In the genomic region with DNA sequence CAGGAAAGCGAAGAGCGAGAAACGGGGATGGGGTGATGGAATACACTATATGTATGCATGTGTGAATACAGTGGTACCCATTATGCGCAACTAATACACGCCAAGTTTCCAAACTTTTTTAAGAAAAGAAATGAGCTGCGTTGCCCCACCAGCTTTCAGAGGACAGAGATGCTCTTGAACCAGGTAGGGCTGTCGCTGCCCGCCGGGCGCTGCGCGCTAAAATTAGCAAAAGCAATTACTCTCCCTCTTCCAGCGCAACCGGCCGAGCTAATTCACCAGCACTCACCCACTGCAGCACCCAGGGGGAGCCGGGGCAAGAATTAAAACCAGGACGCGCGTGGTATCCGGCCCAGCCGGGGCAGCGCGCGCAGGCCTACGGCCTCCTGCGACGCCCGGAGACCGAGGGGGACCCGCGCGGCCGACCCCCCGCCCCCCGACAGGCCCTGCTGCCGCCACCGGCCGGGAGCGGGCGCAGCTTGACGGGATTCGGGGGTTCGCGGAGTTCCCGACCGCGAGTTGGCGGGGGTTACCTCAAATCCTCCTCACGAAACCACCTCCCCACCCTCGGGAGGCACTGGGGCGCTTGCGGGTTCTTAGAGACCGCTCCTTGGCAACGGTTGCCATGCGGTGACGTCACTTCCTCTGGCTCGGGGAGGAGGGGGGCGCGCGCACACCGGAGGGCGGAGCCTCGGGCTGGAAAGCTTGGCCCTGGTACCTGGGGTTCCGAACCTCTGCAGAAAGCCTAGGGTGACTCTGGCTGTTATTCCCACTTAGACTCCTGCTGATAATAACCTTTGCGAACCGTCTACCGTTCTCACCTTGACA, we compare ENCODE assay signal across 7 mouse cellular contexts. TPM values are rescaled to one million over a fixed set of nuclear protein-coding genes. Genes with fewer than 3 reads are reported as not detected.
DNase-seq lines count a peak whose midpoint lies in the region; ATAC-seq lines count a peak whose summit lies in the region.

A gene (minus strand): TSS at position 611 of the 825 bp plus-strand sequence.

- no peaks in the 10 kb centered on the region for H3K27me3 ChIP-seq in intestine, embryonic 16.5 days (replicated peaks; ENCODE audit: control insufficient read depth, insufficient read depth, low read length)
- no peaks in the 10 kb centered on the region for H3K27me3 ChIP-seq in midbrain, embryonic 11.5 days (ENCODE audit: control insufficient read depth, insufficient read depth, low read length)

- peak within 1 kb of the TSS; percentile 77 for H3K4me2 ChIP-seq in intestine, embryonic 16.5 days (ENCODE audit: low read depth, low read length)
- H3K4me2 ChIP-seq in midbrain, embryonic 11.5 days, result peak within 1 kb of the TSS; percentile 79

- intact Hi-C loops in gastrocnemius, postnatal 36 days (cut with DNase I), result loop anchor here (5.0 to 10.0 kb wide), 2 partner anchors 112 to 489 kb away; a partner anchor contains a TSS
- intact Hi-C loops in left cerebral cortex, postnatal 36 days (cut with DNase I), result loop anchor here (5.0 kb wide), 1 partner anchor 112 kb away; a partner anchor contains a TSS

- peak within 1 kb of the TSS; percentile 65 for H3K27ac ChIP-seq in intestine, embryonic 16.5 days (ENCODE audit: low read length)
- peak within 1 kb of the TSS; percentile 69 for H3K27ac ChIP-seq in midbrain, embryonic 11.5 days (ENCODE audit: low read depth, low read length)

- ATAC-seq in intestine, embryonic 16.5 days, result peak; percentile 95
- ATAC-seq in midbrain, embryonic 11.5 days (ENCODE audit: low FRiP score), result peak; percentile 97

- no peaks in the 10 kb centered on the region for H3K9me3 ChIP-seq in intestine, embryonic 16.5 days (ENCODE audit: control insufficient read depth, low read length)
- H3K9me3 ChIP-seq in midbrain, embryonic 11.5 days (ENCODE audit: control insufficient read depth, low read length), result no peaks in the 10 kb centered on the region

- DNase-seq in adrenal gland, adult 18-20 months (ENCODE audit: low spot score in 2 of 2), result peak; percentile 95 to 96
- DNase-seq in embryo, embryonic 11 days, result peak; percentile 97
- peak; percentile 88 to 91 for DNase-seq in gastrocnemius, postnatal 36 days
- DNase-seq in left cerebral cortex, postnatal 36 days (ENCODE audit: low spot score in 2 of 2), result peak; percentile 95
- DNase-seq in midbrain, embryonic 11.5 days (ENCODE audit: low spot score, missing footprints), result peak; percentile 99
- peak; percentile 89 for DNase-seq in skeletal muscle tissue, adult 2 months (ENCODE audit: low read depth, low spot score)

- 2% methylated on average over 67 of the region's 67 CpGs for WGBS in intestine, embryonic 16.5 days
- WGBS in midbrain, embryonic 11.5 days, result 1% methylated on average over 67 of the region's 67 CpGs

- 0 out of 2 replicates have a peak, but pooled peaks cover 2% of the 10 kb centered on the region for H3K4me1 ChIP-seq in intestine, embryonic 16.5 days (ENCODE audit: control insufficient read depth, insufficient read depth, low read length)
- H3K4me1 ChIP-seq in midbrain, embryonic 11.5 days (ENCODE audit: control insufficient read depth, insufficient read depth, low read length), result peaks cover 7% of the 10 kb centered on the region

- peak within 1 kb of the TSS; percentile 74 for H3K4me3 ChIP-seq in intestine, embryonic 16.5 days (ENCODE audit: low read length)
- peak within 1 kb of the TSS; percentile 86 for H3K4me3 ChIP-seq in midbrain, embryonic 11.5 days (ENCODE audit: low read depth, low read length)

- H3K36me3 ChIP-seq in intestine, embryonic 16.5 days (ENCODE audit: control insufficient read depth, insufficient read depth, low read length), result no peaks in the 10 kb centered on the region
- no peaks in the 10 kb centered on the region for H3K36me3 ChIP-seq in midbrain, embryonic 11.5 days (ENCODE audit: control insufficient read depth, insufficient read depth, low read length)

- H3K9ac ChIP-seq in intestine, embryonic 16.5 days (ENCODE audit: low read depth, low read length), result peak within 1 kb of the TSS; percentile 83
- peak within 1 kb of the TSS; percentile 92 for H3K9ac ChIP-seq in midbrain, embryonic 11.5 days (ENCODE audit: low read length)

RNA-seq across cellular contexts. Expression of the gene that starts here (rescaled TPM):
- total RNA-seq in adrenal gland, adult 18-20 months (2021), result 10 to 100 TPM; 10.9 to 18.3 TPM
- total RNA-seq in gastrocnemius, postnatal 36 days (2021), result 1 to 10 TPM; 2.5 to 5.3 TPM
- polyA plus RNA-seq in intestine, embryonic 16.5 days (2015; fragmentation: Nextera tagmentation; extraction: Ambion mirVana), result 18.3 and 24.2 TPM in 2 replicates
- 10 to 100 TPM; 37.1 to 46.0 TPM for total RNA-seq in left cerebral cortex, postnatal 36 days (2021)
- polyA plus RNA-seq in midbrain, embryonic 11.5 days (2014; fragmentation: Nextera tagmentation; extraction: Ambion mirVana), result 48.5 and 50.5 TPM in 2 replicates

Comparison
In these comparisons a context has a peak if more than half of its experiments do, and no peak if none do; other contexts are left out.
1. Peak in every context shown above with its lines: DNase-seq, ATAC-seq, H3K4me3 ChIP-seq and H3K27ac ChIP-seq.